Mouse (Mus musculus): ENCODE measurements around the gene Olfr291. TPM values are rescaled to one million over a fixed set of nuclear protein-coding genes. Genes with fewer than 3 reads are reported as not detected.

The Olfr291 gene
- polyA plus RNA-seq (2014; fragmentation: Nextera tagmentation; extraction: Ambion mirVana), result not detected in 2 replicates

DNA sequence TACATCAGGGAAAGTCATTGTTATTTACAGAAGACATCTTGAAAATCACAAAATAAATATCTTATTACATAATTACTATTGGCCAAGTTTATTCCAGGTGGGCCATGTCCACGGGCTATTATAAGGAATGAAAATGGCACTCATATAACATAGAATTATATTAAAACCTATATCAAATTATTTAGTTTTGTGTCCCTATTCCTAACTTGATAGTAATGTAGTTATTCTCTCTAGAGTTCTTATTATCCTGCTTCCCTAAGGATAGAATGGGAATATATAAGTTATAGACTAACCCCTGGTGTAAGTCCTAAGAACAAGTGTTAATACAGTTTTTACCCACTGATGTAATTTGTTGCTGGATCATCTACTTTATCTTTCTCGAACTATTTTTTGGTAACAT lies at the start of gene Olfr291:
TSS of gene Olfr291 (plus strand) at position 301 of the 400 bp plus-strand sequence.
- ATAC-seq (replicated peaks; ENCODE audit: low FRiP score) (no peak), DNase-seq (ENCODE audit: low spot score) (no peak)
- H3K27ac ChIP-seq (ENCODE audit: low read depth, low read length), result no peak within 1 kb of the TSS
- no peaks in the 10 kb centered on the region for H3K4me1 ChIP-seq (replicated peaks; ENCODE audit: control insufficient read depth, insufficient read depth, low read length)
- H3K9me3 ChIP-seq (ENCODE audit: control insufficient read depth, low read length), result no peaks in the 10 kb centered on the region; the same call in 1 of the 2 replicates
- WGBS, result 72% methylated on average over 2 of the region's 2 CpGs
- H3K4me2 ChIP-seq, result no peak within 1 kb of the TSS
- H3K9ac ChIP-seq (ENCODE audit: low read depth, low read length), result no peak within 1 kb of the TSS
- no peaks in the 10 kb centered on the region for H3K36me3 ChIP-seq (ENCODE audit: control insufficient read depth, insufficient read depth, low read length)
- H3K27me3 ChIP-seq (replicated peaks; ENCODE audit: control insufficient read depth, insufficient read depth, low read length), result no peaks in the 10 kb centered on the region
- no peak within 1 kb of the TSS for H3K4me3 ChIP-seq (ENCODE audit: low read depth, low read length)

DNA sequence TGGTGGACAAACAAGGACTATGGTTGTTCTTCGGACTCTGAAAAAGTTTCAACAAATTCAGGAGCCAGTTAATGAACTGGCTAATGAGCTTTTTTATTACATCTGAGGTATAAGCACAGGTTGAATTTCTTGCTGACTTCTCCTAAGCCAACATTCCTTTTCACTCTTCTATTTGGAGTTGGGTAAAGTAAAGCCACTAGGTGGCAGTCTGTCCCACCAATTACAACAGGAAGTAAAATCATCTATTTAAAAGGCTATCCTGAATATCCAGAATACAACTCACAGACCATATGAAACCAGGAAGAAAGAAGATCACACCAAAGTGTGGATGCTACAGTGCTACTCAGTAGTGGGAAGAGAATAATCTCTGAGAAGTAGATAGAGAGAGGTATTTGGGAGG lies 48.1 kb upstream of the Olfr291 start:
- Histone ChIP-seq H3K4me2 (no peak overlapping the region), H3K4me1 (replicated peaks; ENCODE audit: control insufficient read depth, insufficient read depth, low read length) (no peaks in the 10 kb centered on the region), H3K27me3 (replicated peaks; ENCODE audit: control insufficient read depth, insufficient read depth, low read length) (peaks cover 5% of the 10 kb centered on the region; the same call in 1 of the 2 replicates), H3K9ac (ENCODE audit: low read depth, low read length) (no peak overlapping the region), H3K9me3 (ENCODE audit: control insufficient read depth, low read length) (no peaks in the 10 kb centered on the region), H3K27ac (ENCODE audit: low read depth, low read length) (no peak overlapping the region), H3K36me3 (ENCODE audit: control insufficient read depth, insufficient read depth, low read length) (no peaks in the 10 kb centered on the region), H3K4me3 (ENCODE audit: low read depth, low read length) (no peak overlapping the region)
- WGBS, result 32% methylated on average over 1 of the region's 1 CpGs
- no peak for ATAC-seq (replicated peaks; ENCODE audit: low FRiP score)
- no peak for DNase-seq (ENCODE audit: low spot score)

DNA sequence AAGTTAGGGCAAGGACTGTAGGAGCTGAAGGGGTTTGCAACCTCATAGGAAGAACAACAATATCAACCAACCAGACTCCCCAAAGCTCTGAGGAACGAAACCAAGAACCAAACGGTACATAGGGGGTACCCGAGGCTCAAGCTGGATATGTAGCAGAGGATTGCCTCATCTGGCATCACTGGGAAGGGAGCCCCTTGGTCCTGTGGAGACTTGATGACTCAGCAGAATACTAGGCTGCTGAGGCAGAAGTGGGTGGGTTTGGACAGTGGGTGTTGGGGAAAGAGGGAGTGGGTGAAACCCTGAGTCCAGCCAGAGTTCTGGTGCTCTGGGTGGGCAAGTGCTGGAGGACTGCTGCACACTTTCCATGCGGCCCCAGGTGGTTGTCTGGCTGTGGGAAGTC lies 47.2 kb upstream of the Olfr291 start:
- WGBS, result 76% methylated on average over 4 of the region's 4 CpGs
- Histone ChIP-seq H3K27ac (ENCODE audit: low read depth, low read length) (no peak overlapping the region), H3K9ac (ENCODE audit: low read depth, low read length) (no peak overlapping the region), H3K27me3 (replicated peaks; ENCODE audit: control insufficient read depth, insufficient read depth, low read length) (peaks cover 1% of the 10 kb centered on the region; the same call in 1 of the 2 replicates), H3K4me1 (replicated peaks; ENCODE audit: control insufficient read depth, insufficient read depth, low read length) (no peaks in the 10 kb centered on the region), H3K4me2 (no peak overlapping the region), H3K9me3 (ENCODE audit: control insufficient read depth, low read length) (no peaks in the 10 kb centered on the region), H3K36me3 (ENCODE audit: control insufficient read depth, insufficient read depth, low read length) (no peaks in the 10 kb centered on the region), H3K4me3 (ENCODE audit: low read depth, low read length) (no peak overlapping the region)
- ATAC-seq (replicated peaks; ENCODE audit: low FRiP score), result no peak
- no peak for DNase-seq (ENCODE audit: low spot score)

GRCm38 (mm10) chr7:84884530-84884929 lies 31.2 kb downstream of the Olfr291 start:
- no peak overlapping the region for H3K27ac ChIP-seq (ENCODE audit: low read depth, low read length)
- H3K4me2 ChIP-seq, result no peak overlapping the region
- H3K36me3 ChIP-seq (ENCODE audit: control insufficient read depth, insufficient read depth, low read length), result no peaks in the 10 kb centered on the region
- H3K9me3 ChIP-seq (ENCODE audit: control insufficient read depth, low read length), result no peaks in the 10 kb centered on the region
- no peaks in the 10 kb centered on the region for H3K27me3 ChIP-seq (replicated peaks; ENCODE audit: control insufficient read depth, insufficient read depth, low read length)
- no peak for ATAC-seq (replicated peaks; ENCODE audit: low FRiP score)
- no peak overlapping the region for H3K4me3 ChIP-seq (ENCODE audit: low read depth, low read length)
- DNase-seq (ENCODE audit: low spot score), result no peak
- 45% methylated on average over 1 of the region's 1 CpGs for WGBS
- H3K9ac ChIP-seq (ENCODE audit: low read depth, low read length), result no peak overlapping the region
- H3K4me1 ChIP-seq (replicated peaks; ENCODE audit: control insufficient read depth, insufficient read depth, low read length), result no peaks in the 10 kb centered on the region

Other genes starting within 250 kb of the Olfr291 start
- gene Fah, start 246.8 kb upstream of the Olfr291 start, polyA plus RNA-seq (2014; fragmentation: Nextera tagmentation; extraction: Ambion mirVana), result 20.7 and 21.3 TPM in 2 replicates
- gene Zfand6, start 163.6 kb upstream of the Olfr291 start, polyA plus RNA-seq (2014; fragmentation: Nextera tagmentation; extraction: Ambion mirVana), result 123 and 126 TPM in 2 replicates
- gene Vmn2r65, start 110.6 kb downstream of the Olfr291 start, polyA plus RNA-seq (2014; fragmentation: Nextera tagmentation; extraction: Ambion mirVana), result not detected in 2 replicates
- gene Vmn2r66, start 158.7 kb downstream of the Olfr291 start, polyA plus RNA-seq (2014; fragmentation: Nextera tagmentation; extraction: Ambion mirVana), result not detected in 2 replicates

All from liver, embryonic 11.5 days (tissue).